Mouse (Mus musculus): ENCODE data around the gene Pole2.

Pole2 gene

DNA sequence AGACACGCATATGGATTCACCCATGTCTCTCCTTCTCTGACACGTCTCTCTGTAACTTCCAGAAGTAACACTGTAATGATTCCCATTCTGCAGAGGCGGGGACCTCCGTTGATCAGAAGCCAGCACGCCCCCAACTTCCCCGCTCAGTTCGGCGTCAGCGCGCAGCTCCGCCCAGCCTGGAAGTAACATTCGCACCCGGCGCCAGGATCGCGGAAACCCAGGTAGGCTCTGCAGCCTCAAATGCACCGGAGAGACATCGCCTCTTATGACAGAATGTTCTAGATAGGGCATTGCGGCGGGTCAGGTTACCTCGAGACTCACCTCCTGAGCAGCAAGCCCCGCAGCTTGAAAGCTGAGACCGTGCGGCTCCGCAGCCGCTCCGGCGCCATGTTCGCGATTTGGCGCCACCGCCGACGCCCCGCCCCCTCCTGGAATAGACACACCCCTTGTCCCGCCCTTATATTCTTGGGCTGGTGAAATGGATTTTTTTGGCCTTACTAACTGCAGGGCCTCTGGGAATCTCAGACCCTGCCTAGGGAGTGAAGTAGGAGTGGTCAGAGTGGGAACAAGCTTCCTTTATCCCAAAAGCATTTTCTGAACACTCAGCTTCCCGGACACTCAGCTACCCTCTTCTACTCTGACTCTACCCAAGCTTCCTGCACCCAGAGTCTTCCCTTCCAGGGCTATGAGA lies at the start of gene Pole2:
Gene Pole2, minus strand, starts transcription at position 420 of the 691 bp plus-strand sequence.
- peak; percentile 71 for DNase-seq (ENCODE audit: low read depth)

DNA sequence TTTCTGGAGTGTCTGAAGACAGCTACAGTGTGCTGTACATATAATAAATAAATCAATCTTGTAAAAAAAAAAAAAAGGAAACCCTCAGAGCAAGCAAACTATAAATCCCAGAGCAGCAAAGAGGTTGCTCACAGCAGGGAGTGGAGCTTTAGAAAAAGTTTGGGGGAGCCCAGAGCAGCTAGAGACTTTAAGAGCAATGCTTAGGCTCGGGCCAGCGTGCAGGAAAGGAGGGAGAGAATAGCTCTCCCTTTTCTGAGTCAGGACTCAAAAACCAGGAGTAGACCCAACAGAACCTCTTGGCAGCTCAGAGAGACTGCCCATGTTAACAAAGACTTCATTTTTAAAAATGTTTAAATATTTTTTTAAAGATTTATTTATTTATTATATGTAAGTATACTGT lies 41.0 kb upstream of the Pole2 start:
- DNase-seq (ENCODE audit: low read depth) = no peak

DNA sequence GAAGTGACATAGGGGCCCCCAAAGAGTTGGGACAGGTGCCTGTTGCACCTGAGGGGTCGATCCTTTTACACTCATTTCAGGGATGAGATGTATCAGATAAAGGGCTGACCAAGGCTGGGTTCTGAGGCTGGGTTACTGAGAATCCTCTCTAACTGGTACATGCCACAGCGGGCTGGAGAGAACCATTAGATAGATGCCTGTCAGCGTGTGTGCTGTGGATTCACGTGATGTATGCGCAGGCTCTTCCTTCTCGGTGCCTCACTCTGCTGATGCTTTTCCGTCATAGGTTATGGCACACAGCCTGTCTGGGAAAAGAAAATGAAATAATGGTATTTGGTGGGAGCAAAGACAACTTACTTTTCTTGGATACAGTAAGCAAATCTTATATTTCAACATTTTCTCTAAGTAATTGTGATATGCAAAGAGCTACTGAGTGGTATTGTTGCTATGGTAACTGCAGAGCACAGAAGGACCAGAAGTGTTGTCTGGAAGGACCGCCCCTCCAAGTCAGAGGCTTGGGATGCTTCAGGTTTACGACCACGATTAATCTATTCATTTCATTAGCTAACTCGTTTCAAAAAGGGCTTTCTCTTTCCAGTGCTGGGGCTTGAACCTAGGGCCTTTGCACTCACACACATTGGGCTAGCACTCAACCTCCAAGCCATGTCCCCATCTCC lies 40.1 kb upstream of the Pole2 start:
- no peak for DNase-seq (ENCODE audit: low read depth)

DNA sequence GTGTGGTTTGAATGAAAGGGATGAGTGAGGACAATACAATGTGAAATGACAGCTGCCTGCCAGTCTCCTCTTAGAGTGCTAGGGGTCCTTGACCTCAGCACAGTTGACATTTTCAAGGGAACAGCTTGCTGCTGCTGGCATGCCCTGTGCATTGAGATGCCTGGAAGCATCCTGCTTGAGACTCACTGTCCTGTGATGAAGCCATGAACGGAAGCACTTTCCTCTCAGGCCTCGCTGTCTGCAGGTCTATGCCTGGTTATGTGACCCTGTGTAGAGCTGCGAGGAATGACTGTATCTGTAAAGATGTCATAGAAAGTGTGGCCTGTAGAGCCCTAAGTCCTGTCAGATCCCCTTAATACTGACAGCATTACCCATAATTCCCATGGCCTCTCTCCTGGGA lies 37.0 kb upstream of the Pole2 start:
- DNase-seq (ENCODE audit: low read depth) = no peak

DNA sequence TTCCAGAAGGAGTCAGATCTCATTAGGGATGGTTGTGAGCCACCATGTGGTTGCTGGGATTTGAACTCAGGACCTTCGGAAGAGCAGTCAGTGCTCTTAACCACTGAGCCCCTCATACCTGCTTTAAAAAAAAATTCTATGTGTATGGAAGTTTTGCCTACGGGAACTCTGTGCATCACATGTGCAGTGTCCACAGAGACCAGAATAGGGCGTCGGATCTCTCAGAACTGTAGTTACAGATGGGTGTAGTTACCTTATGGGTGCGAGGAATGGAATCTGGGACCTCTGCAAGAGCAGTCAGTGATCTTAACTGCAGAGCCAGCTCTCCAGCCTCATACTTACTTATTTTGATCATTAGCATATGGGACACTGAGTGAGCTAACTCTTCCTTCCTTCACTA lies 34.3 kb upstream of the Pole2 start:
- DNase-seq (ENCODE audit: low read depth) = no peak

- DNase-seq (ENCODE audit: low read depth) = no peak
Observed at GRCm38 (mm10) chr12:69257836-69258235, 29.8 kb upstream of the Pole2 start.

DNA sequence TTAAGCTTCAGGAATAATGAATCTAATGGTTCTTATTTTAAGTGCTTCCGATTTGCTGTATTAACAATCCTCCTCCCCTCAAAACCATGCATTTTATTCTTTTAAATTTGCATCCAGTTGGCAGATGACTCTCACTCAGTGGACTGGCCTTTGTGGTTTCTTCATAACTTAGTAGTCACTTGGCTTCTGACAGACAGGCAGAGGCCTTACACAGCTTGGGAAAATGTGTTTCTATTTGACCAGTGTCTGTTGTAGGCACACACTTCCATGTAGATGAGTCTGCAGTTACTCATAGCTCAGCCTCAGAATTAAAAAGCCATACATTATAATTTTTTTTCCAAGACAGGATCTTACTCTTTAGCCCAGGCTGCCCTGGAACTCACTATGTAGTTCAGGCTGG lies 25.8 kb upstream of the Pole2 start:
- no peak for DNase-seq (ENCODE audit: low read depth)

DNA sequence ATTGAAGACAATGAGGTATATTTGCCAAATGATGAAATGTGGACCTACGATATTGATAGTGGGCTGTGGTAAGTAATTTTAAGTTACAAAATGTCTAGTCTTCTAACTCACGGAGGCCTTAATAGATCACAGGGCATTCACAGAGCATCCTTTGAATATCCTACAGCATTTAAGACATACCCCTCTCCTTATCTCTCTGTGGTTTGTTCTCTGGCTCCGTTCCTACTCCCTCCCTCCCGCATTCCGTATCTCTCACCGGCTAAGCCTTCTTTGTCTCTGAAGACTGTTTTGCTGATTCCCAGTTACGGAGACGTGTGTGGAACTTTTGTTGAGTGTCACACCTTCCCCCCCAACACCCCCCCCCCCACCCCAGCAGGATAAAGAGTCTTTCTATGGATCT lies 22.8 kb upstream of the Pole2 start:
- DNase-seq (ENCODE audit: low read depth) = no peak

GRCm38 (mm10) chr12:69249766-69250165 lies 21.8 kb upstream of the Pole2 start:
- DNase-seq (ENCODE audit: low read depth) = no peak

DNA sequence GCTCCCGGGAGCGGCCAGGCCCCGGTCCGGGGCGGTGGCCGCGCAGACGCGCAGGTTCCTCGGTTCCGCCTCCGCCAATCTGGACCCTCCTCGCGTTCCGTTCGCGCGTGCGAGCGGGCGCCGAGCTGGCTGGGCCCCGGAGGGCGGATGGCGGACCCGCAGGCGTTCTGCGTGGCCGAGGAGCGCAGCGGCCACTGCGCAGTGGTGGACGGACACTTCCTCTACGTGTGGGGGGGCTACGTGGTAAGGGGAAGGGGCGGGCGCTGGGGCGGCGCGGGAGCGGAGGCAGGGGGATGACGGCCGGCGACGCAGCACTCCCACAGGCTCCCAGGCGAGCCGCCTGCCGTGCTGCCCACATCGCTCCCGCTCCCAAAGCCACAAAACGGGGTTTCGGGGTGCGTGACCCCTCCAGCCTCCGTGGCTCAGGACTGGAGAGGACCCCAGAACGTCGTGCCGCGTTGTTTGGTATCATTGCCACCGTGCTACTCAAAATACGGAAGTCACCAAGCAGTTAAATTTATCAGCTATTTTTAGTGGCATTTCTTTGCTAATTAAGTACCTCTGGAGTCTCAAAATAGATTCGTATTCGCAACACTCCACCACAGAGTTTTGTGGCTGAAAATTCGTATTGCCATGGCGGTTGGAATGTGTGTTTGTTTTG lies 13.9 kb upstream of the Pole2 start:
- peak; percentile 16 for DNase-seq (ENCODE audit: low read depth)

DNA sequence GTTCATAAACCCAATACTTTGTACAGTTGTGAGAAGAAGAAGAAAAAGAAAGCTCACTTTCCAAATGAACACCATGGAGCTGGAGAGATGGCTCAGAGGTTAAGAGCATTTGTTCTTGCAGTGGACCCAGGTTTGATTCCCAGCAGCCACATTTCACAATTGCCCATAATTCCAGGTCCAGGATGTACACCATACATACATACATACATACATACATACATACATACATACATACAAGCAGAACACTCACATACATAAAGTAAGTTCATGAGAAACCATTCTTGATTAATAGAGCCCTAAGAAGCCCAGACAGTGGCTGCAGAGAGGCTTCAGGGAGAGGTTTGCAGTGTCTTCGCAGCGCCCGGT lies 13.4 kb upstream of the Pole2 start:
- DNase-seq (ENCODE audit: low read depth) = no peak

- no peak for DNase-seq (ENCODE audit: low read depth)
Observed at GRCm38 (mm10) chr12:69240876-69241275, 12.9 kb upstream of the Pole2 start, which contains the start of gene Klhdc1. TSS of gene Klhdc1 (plus strand) at chr12:69241176.

GRCm38 (mm10) chr12:69238284-69238683 lies 10.3 kb upstream of the Pole2 start:
- no peak for DNase-seq (ENCODE audit: low read depth)

- DNase-seq (ENCODE audit: low read depth) = no peak
Observed at GRCm38 (mm10) chr12:69235782-69236181, 7.8 kb upstream of the Pole2 start.

GRCm38 (mm10) chr12:69229251-69229650 lies 1.3 kb upstream of the Pole2 start:
- peak; percentile 38 for DNase-seq (ENCODE audit: low read depth)

- no peak for DNase-seq (ENCODE audit: low read depth)
Observed at GRCm38 (mm10) chr12:69220613-69221277, 7.2 kb downstream of the Pole2 start.

- DNase-seq (ENCODE audit: low read depth) = no peak
Observed at GRCm38 (mm10) chr12:69216587-69216986, 11.4 kb downstream of the Pole2 start.

DNA sequence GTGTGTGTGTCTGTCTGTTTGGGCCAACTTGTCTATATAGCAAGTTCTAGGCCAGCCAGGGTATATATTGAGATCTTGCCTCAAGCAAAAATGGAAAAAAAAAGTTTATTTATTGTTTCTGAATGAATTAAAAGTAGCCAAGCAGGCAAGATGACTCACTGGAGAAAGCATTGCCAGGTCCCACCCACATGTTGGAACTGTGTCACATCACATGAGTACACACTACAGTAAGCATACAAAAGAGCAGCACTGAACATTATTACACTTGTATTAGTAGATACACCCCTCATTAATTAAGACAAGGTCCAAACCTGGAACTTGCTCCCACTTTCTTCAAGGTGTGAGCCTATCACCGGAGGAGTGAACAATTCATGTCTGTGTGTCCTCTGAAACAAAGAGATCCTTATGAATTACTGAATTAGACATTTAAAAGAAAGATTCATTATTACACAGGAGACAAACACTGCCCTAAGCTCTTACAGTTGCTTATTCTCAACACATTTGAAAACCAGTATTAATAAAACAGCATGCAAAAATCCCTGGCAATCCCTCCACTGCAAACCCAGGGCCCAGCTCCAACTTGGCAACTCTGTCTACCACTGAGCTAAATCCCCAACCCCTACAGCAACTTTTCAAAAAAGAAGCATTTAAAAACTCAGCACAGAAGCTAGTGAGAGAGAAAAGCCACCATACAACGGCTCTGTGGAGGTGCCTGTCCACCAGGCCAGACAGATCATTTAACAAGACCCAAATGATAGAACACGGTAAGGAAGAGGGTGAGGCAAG lies 12.8 kb downstream of the Pole2 start:
- no peak for DNase-seq (ENCODE audit: low read depth)

DNA sequence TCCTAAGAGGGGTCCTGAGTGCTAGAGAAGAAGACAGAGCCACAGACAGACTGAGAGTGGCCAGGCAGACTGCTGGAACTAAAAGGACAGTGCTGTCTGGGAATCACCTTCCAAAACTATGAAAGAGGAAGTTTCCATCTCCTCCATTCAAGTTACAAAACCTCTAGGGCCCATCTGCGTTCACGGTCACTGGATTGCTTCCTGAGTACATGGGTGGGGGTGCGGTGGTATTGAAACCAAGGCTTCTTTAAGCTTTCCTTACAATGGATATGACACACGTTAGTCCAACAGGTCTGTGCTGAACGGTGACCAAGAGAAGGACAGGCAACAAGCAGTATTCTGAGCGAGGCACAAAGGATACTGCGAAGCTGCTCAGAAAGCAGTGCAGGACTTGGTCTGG lies 13.6 kb downstream of the Pole2 start:
- no peak for DNase-seq (ENCODE audit: low read depth)

- no peak for DNase-seq (ENCODE audit: low read depth)
Observed at GRCm38 (mm10) chr12:69213186-69213777, 14.7 kb downstream of the Pole2 start.

- no peak for DNase-seq (ENCODE audit: low read depth)
Observed at GRCm38 (mm10) chr12:69211057-69211456, 16.9 kb downstream of the Pole2 start.

All from c-Kit-positive CD71-negative TER-119-negative erythroid progenitor cells, embryonic 14.5 days (primary cell).